Mouse (Mus musculus) kidney, postnatal 0 days (tissue): ENCODE results near the gene Gm13289. TPM values are rescaled to one million over a fixed set of nuclear protein-coding genes. Genes with fewer than 3 reads are reported as not detected.
"Not testable (repeated sequence)": the region's sequence is repeated elsewhere in the genome, so short reads cannot be mapped to it uniquely, and the experiment has no call there.

Source experiments
- ATAC-seq: fragments of 200-750 bp; cut with Nextera tagmentation; replicated peaks from 2 replicates; pipeline ENCODE4 v1.8.0; 2017; ENCODE audit warnings: low read depth, moderate number of reproducible peaks, moderate TSS enrichment, moderate library complexity; ENCODE audit not compliant: low FRiP score
- DNase-seq: peaks from one replicate; pipeline ENCODE4 v3.0.0-alpha.2; 2016; ENCODE audit warnings: low spot score
- H3K27ac ChIP-seq: fragments of 300-500 bp; sonication (generic); 2 replicates; pipeline ENCODE4 v1.5.1; 2014; ENCODE audit warnings: mild to moderate bottlenecking
- H3K27me3 ChIP-seq: fragments of 300-500 bp; sonication (generic); 2 replicates; pipeline ENCODE4 v1.6.1; 2014; ENCODE audit warnings: low read length, mixed read lengths; ENCODE audit not compliant: insufficient read depth
- H3K36me3 ChIP-seq: fragments of 300-500 bp; sonication (generic); 2 replicates; pipeline ENCODE4 v1.6.1; 2014; ENCODE audit warnings: low read length, mixed read lengths; ENCODE audit not compliant: insufficient read depth
- H3K4me1 ChIP-seq: fragments of 300-500 bp; sonication (generic); replicated peaks from 2 replicates; pipeline ENCODE4 v1.6.1; 2014; ENCODE audit warnings: antibody characterized with exemption, low read length, mixed read lengths; ENCODE audit not compliant: insufficient read depth
- H3K4me2 ChIP-seq: fragments of 300-500 bp; sonication (generic); 2 replicates; pipeline ENCODE4 v1.6.1; 2014; ENCODE audit warnings: mild to moderate bottlenecking, low read length, moderate library complexity, mixed read lengths
- H3K4me3 ChIP-seq: fragments of 300-500 bp; sonication (generic); replicated peaks from 2 replicates; pipeline ENCODE4 v1.5.1; 2014; ENCODE audit warnings: low read depth, low read length
- H3K9ac ChIP-seq: fragments of 300-500 bp; sonication (generic); 2 replicates; pipeline ENCODE4 v1.6.1; 2014; ENCODE audit warnings: low read depth, low read length
- H3K9me3 ChIP-seq: fragments of 300-500 bp; sonication (generic); replicated peaks from 2 replicates; pipeline ENCODE4 v1.6.1; 2016; ENCODE audit warnings: low read length, inconsistent platforms, mixed read lengths
- CTCF ChIP-seq: IDR thresholded peaks from 2 replicates; pipeline ENCODE4 v1.5.1; 2016; ENCODE audit warnings: antibody characterized with exemption, low read depth, mild to moderate bottlenecking, moderate library complexity
- WGBS: fragments of 180-500 bp; shearing (Covaris S2); extraction: QIAGEN DNeasy Blood & Tissue Kit; methylation state at CpG from one replicate; pipeline ENCODE4 v1.1.7; 2014; 5-methylcytosine and 5-hydroxymethylcytosine counted together
- polyA plus RNA-seq: library from polyadenylated mRNA; unstranded; fragments of >200 nt; fragmentation: Nextera tagmentation; extraction: Ambion mirVana; gene quantifications from 2 replicates; pipeline ENCODE4 v1.2.1, GENCODE M21; 2015

The Gm13289 gene
- polyA plus RNA-seq, 1 experiment from 2014 or later = not detected

GRCm38 (mm10) chr4:88760431-88760830 lies 16.3 kb upstream of the Gm13289 start:
- not testable (repeated sequence) for H3K9me3 ChIP-seq
- H3K27ac ChIP-seq = peak overlapping the region; percentile 73
- peak; percentile 93 for DNase-seq

DNA sequence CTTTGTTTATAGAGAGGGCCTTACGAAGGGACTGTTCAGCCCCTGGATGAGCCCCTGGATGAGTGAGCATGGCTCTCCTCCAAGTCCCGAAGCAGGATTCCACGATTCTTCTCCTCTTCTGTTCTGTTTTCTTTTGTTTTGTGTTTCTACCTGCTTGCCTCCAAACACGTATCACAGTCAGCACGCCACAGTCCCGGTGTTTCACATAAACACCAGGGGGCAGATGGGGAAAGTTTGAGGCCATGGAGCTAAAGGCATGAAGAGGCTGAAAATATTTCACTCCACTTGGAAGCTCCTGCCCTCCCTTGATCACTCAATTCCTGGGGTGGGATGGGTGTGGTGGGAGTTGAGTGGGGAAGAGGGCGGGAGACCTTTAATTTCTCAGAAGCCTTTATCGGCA lies 14.9 kb upstream of the Gm13289 start:
- H3K4me1 ChIP-seq, ATAC-seq, H3K9me3 ChIP-seq, H3K27me3 ChIP-seq, H3K4me3 ChIP-seq, H3K9ac ChIP-seq, DNase-seq, H3K27ac ChIP-seq, H3K4me2 ChIP-seq, H3K36me3 ChIP-seq: not testable (repeated sequence)
- TF ChIP-seq CTCF = 0 out of 2 replicates have a peak, but pooled peaks have one; percentile 8
- WGBS = 75% methylated on average over 6 of the region's 8 CpGs

More at GRCm38 (mm10) chr4:88760431-88760830, 16.3 kb upstream of the Gm13289 start:
- Histone ChIP-seq H3K4me3 (peak overlapping the region; percentile 16; the same call in 1 of the 2 replicates), H3K4me2 (peak overlapping the region; percentile 34; the same call in 1 of the 2 replicates)
- not testable (repeated sequence) for H3K27me3 ChIP-seq, H3K36me3 ChIP-seq, ATAC-seq, H3K9ac ChIP-seq, H3K4me1 ChIP-seq
- WGBS = under 1% methylated on average over 24 of the region's 28 CpGs
- TF ChIP-seq CTCF = peak; percentile 72

DNA sequence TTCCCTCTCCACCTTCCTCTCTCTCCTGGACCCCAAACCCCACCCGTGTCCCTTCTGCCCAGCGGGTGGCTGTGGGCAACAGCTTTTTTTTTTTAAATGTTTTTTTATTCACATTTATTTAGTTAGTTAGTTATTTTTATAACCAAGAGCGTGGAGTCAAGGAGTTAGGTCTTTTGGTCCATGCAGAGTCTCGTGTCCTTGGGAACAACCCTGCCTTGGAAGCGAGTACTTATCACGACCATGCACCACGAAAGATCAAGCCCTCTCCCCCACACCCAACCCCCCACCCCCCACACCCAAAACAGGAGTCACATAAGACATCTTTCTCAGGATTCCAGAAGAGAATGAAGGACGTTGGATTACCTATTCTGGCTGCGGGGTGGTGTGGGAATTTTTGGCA lies 14.4 kb upstream of the Gm13289 start:
- H3K4me3 ChIP-seq, ATAC-seq, H3K9ac ChIP-seq, H3K4me1 ChIP-seq, H3K9me3 ChIP-seq, H3K27me3 ChIP-seq, H3K4me2 ChIP-seq, DNase-seq, H3K27ac ChIP-seq, H3K36me3 ChIP-seq: not testable (repeated sequence)
- WGBS = 53% methylated on average over 9 of the region's 9 CpGs

DNA sequence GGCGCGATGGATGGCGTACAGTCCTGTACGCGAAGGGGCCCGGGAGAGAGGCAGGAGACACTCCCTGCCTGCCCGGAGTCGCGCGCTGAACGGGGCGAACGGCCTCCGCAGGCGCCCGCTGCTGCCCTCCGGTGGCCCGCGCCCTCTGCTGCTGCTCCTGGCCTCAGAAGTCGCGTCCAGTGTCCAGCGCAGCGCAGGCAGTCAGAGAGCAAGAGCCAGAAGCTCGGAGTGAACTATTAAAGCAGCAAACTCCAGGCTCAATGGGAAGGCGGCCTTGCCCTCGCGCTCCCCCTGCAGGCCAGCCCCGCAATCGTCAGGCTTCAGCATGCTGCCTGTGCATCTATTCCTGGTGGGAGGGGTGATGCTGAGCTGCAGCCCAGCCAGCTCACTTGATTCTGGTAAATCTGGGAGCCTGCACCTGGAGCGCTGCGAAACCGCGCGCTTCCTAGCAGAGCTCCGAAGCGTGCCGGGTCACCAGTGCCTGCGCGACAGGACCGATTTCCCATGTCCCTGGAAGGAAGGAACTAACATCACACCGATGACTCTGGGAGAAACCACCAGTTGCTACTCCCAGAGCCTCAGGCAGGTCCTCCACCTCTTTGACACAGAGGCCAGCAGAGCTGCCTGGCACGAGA lies 13.2 kb upstream of the Gm13289 start:
- DNase-seq = peak; percentile 90
- 2% methylated on average over 22 of the region's 42 CpGs for WGBS
- peak; percentile 72 for TF ChIP-seq CTCF
- not testable (repeated sequence) for H3K27me3 ChIP-seq, H3K4me1 ChIP-seq, H3K4me3 ChIP-seq, H3K36me3 ChIP-seq, H3K9me3 ChIP-seq, H3K9ac ChIP-seq, ATAC-seq
- Histone ChIP-seq H3K4me2 (peak overlapping the region; percentile 25; the same call in 1 of the 2 replicates), H3K27ac (peak overlapping the region; percentile 54)

DNA sequence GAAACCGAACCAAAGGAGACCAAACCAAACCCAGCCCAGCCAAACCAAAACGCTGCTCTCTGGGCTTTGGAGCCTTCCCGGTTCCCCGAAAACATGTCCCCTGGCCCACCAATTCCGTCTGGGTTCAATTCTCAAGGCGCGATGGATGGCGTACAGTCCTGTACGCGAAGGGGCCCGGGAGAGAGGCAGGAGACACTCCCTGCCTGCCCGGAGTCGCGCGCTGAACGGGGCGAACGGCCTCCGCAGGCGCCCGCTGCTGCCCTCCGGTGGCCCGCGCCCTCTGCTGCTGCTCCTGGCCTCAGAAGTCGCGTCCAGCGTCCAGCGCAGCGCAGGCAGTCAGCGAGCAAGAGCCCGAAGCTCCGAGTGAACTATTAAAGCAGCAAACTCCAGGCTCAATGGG lies 3.2 kb upstream of the Gm13289 start, which contains the start of gene Gm13290:
TSS of gene Gm13290 (plus strand) at position 301 of the 400 bp plus-strand sequence.
- DNase-seq, H3K9me3 ChIP-seq, H3K27ac ChIP-seq, H3K27me3 ChIP-seq, H3K4me2 ChIP-seq, ATAC-seq, H3K9ac ChIP-seq, H3K4me1 ChIP-seq, H3K36me3 ChIP-seq, H3K4me3 ChIP-seq: not testable (repeated sequence)
- no CpG with 5 or more reads among the region's 32 CpGs for WGBS

DNA sequence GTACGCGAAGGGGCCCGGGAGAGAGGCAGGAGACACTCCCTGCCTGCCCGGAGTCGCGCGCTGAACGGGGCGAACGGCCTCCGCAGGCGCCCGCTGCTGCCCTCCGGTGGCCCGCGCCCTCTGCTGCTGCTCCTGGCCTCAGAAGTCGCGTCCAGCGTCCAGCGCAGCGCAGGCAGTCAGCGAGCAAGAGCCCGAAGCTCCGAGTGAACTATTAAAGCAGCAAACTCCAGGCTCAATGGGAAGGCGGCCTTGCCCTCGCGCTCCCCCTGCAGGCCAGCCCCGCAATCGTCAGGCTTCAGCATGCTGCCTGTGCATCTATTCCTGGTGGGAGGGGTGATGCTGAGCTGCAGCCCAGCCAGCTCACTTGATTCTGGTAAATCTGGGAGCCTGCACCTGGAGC lies 2.8 kb downstream of the Gm13289 start, which contains the start of gene Gm13272:
TSS of gene Gm13272 (plus strand) at position 301 of the 400 bp plus-strand sequence.
- no CpG with 5 or more reads among the region's 29 CpGs for WGBS
- not testable (repeated sequence) for ATAC-seq, DNase-seq, H3K9ac ChIP-seq, H3K4me2 ChIP-seq, H3K27ac ChIP-seq, H3K4me1 ChIP-seq, H3K9me3 ChIP-seq, H3K27me3 ChIP-seq, H3K4me3 ChIP-seq, H3K36me3 ChIP-seq

GRCm38 (mm10) chr4:88780320-88780719 lies 3.6 kb downstream of the Gm13289 start:
- H3K4me3 ChIP-seq, ATAC-seq, H3K36me3 ChIP-seq, H3K27ac ChIP-seq, H3K9me3 ChIP-seq, H3K27me3 ChIP-seq, H3K4me2 ChIP-seq, DNase-seq, H3K9ac ChIP-seq, H3K4me1 ChIP-seq: not testable (repeated sequence)
- WGBS = 50% methylated on average over 15 of the region's 18 CpGs

GRCm38 (mm10) chr4:88781831-88782230 lies 5.1 kb downstream of the Gm13289 start, which contains the start of gene Ifnz:
TSS of gene Ifnz (plus strand) at chr4:88782131.
- Histone ChIP-seq H3K4me2 (peak within 1 kb of the TSS; percentile 35; the same call in 1 of the 2 replicates), H3K27ac (peak within 1 kb of the TSS; percentile 50; the same call in 1 of the 2 replicates)
- not testable (repeated sequence) for H3K9ac ChIP-seq, H3K36me3 ChIP-seq, H3K4me1 ChIP-seq, H3K4me3 ChIP-seq, ATAC-seq, H3K9me3 ChIP-seq, DNase-seq, H3K27me3 ChIP-seq
- WGBS = 25% methylated on average over 3 of the region's 7 CpGs

- not testable (repeated sequence) for H3K36me3 ChIP-seq, H3K27me3 ChIP-seq, H3K9me3 ChIP-seq, H3K4me3 ChIP-seq, DNase-seq, ATAC-seq, H3K4me1 ChIP-seq, H3K9ac ChIP-seq
- 0% methylated on average over 3 of the region's 31 CpGs for WGBS
- H3K27ac ChIP-seq = peak overlapping the region; percentile 50; the same call in 1 of the 2 replicates
- peak overlapping the region; percentile 35; the same call in 1 of the 2 replicates for H3K4me2 ChIP-seq
These were observed 5.6 kb downstream of the Gm13289 start for GRCm38 (mm10) chr4:88782335-88782734.
